Mouse (Mus musculus) brown adipose tissue, adult 24 weeks (tissue): Measurements from ENCODE around the gene Srgap2. TPM values are rescaled to one million over a fixed set of nuclear protein-coding genes. Genes with fewer than 3 reads are reported as not detected.
A peak's percentile ranks its signal among the peaks of the same experiment; 100 is the strongest.
"Not testable (repeated sequence)": the region's sequence is repeated elsewhere in the genome, so short reads cannot be mapped to it uniquely, and the experiment has no call there.

Experiments used
- H3K27ac ChIP-seq: fragments of 200-500 bp; replicated peaks from 2 replicates; pipeline ENCODE4 v1.5.1; 2012; ENCODE audit warnings: low read depth, mild to moderate bottlenecking, low read length
- H3K4me1 ChIP-seq: fragments of 200-500 bp; 2 replicates; pipeline ENCODE4 v1.6.1; 2012; ENCODE audit warnings: low read length, mixed read lengths; ENCODE audit not compliant: control insufficient read depth, insufficient read depth, insufficient read length
- H3K4me3 ChIP-seq: fragments of 200-500 bp; 2 replicates; pipeline ENCODE4 v1.5.1; 2012; ENCODE audit warnings: low read depth, mild to moderate bottlenecking, low read length, moderate library complexity; ENCODE audit not compliant: insufficient read depth
- polyA plus RNA-seq: library from polyadenylated mRNA; stranded (reverse); fragments of >200 nt; gene quantifications from 2 replicates; pipeline ENCODE4 v1.2.4, GENCODE M21; 2012; ENCODE audit not compliant: missing spikeins, insufficient read depth, insufficient read length

Gene Srgap2
- polyA plus RNA-seq, 1 experiment = 7.8 TPM

DNA sequence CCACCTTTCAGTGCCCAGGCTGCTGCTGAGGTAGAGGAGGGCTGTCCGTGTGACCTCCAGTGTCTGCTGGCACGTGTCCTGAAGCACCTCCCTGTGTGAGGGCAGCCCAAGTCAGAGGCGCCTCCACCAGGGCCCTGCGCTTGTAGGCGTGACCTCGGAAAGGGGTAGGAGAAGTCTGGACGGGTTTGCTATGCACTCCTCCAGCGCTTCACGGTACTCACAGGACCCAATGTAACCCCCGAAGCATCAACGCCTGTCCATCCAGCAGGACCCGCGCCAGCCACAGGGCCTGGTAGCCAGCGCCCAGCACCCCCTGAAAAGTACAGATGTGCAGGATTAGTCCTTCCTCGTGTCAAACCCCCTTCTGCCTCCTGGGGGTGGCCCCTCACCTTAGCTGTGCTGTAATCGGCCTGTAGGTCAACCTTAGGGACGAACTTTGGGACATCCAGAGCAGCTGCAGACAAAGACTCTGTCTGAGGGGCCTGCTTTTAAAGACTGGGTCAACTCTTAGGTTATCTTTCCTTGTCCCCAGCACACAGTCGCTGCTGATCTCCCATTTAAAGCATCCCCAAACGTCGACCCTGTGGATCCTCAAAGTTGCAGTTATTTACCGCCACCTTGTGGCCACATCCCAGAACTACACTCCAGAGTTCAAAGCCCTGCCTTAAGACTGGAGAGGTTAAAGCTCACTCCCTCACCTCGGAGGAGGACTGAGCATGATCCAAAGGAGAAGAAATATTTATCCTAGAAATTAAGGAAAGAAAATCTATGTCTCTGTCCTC is 257.2 kb downstream of the Srgap2 start:
- H3K27ac ChIP-seq = no peak overlapping the region
- no peak overlapping the region for H3K4me3 ChIP-seq
- H3K4me1 ChIP-seq = no peaks in the 10 kb centered on the region

DNA sequence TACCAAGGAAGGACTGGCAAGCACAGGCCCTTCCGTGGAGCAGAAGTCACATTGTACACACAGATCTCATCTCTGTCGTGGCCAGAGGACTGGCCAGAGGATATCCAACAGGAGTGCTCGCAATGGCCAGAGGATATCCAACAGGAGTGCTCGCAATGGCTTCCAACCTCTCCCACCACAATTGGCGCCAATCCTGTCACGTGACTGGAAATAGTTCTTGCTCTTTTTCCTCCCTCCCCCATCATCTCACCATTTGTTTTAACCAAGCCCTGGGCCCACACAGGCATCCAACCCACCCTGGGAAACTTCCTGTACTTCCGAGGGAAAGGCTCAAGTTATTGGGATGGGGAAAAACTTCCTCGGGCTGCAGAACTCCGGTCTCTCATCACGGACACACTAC is 258.4 kb downstream of the Srgap2 start:
- Histone ChIP-seq H3K4me3 (no peak overlapping the region), H3K27ac (no peak overlapping the region), H3K4me1 (no peaks in the 10 kb centered on the region)

GRCm38 (mm10) chr1:131263905-131264304 is 263.2 kb downstream of the Srgap2 start:
- Histone ChIP-seq H3K27ac (no peak overlapping the region), H3K4me1 (no peaks in the 10 kb centered on the region), H3K4me3 (no peak overlapping the region)

DNA sequence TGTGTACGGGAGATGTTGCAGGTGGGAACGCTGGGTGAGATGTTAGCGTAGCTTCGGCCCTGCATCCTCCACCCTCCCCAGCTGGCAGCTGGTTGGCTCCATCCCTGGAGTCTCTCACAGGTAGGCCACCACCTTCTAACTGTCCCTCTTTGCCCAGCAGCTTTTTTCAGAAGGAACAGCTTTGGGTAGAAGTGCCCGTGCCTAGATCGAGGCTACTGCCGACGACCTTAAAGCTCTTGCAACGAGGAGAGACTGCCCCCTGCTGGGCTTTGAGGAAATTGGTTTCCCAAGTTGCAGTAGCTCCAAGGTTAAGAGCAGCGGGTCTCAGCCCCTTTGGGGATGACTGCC is 266.9 kb downstream of the Srgap2 start:
- Histone ChIP-seq H3K4me1 (no peaks in the 10 kb centered on the region), H3K4me3 (no peak overlapping the region), H3K27ac (no peak overlapping the region)

DNA sequence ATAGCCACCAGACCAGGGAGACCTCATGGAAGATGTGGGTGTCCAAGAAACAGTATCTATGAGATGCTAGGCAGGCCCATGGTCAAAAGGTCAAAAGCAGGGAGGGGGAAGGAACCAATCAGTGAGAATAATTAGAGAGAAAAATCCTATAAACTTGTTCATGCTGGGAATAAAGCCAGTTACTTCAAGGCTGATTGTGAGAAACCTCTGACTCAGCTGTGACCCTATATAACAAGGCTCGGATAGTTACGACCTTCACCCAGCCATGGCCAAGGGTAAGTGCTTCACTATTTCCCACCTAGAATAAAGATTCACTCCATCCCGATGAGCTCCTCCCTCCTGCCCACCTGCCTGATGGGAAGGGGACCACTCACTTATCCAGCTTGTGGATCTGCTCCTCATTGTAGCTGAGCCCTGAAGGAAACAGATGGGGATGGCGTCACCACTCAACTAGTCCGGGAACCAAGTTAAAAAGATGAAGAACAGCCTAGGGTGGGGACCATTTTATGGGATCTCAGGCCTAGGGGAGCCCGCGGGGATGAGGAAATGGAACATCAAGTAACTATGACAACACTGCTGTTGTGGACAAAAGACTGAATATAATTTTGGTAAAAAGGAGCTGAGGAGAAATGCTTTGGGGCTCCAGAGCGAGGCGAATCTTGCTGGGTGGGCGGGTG is 267.4 kb downstream of the Srgap2 start:
- H3K27ac ChIP-seq = no peak overlapping the region
- H3K4me3 ChIP-seq = no peak overlapping the region
- no peaks in the 10 kb centered on the region for H3K4me1 ChIP-seq

DNA sequence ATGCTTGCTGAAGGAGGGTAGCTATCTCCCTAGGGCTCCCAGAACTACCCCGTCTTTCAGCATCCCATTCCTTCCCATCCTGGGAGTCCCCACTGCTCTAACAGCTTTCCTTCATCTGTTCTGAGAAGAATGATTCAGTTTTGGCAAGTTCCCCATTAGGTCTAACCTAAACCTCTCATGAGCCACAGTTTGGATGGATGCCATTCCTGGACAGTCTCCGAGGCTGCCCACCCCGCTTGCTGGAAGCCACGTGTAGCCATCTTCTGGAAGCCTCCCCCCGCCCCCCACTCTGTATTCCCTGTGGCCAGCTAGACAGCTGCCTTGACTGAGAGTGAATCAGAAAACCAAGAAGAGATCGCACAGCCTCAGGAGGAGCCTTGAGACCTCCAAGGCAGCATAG is 269.9 kb downstream of the Srgap2 start:
- Histone ChIP-seq H3K27ac (no peak overlapping the region), H3K4me3 (no peak overlapping the region), H3K4me1 (no peaks in the 10 kb centered on the region)

DNA sequence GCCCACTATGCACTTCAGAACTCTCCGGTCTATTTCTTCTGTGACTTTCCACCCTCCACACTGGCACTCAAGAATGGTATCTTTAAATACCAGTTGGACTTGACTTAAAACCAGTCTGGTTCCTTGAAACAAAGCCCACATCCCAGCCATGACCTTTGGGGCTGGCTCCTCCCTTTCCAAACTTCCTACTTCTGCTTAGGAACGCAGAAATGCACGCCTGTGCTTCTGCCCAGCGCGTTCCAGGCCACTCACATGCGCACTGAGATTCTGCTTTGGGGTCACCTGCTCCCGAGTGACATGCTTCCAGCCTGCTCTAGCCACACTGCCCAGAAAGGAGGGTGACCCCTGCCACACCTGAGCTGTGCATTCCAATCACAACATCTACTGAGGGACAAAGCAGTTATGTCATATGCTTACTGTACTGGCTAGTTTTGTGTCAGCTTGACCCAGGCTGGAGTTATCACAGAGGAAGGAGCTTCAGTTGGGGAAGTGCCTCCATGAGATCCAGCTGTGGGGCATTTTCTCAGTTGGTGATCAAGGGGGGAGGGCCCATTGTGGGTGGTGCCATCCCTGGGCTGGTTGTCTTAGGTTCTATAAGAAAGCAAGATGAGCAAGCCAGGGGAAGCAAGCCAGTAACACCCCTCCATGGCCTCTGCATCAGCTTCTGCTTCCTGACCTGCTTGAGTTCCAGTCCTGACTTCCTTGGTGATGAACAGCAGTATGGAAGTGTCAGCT is 274.5 kb downstream of the Srgap2 start:
- H3K4me3 ChIP-seq, H3K4me1 ChIP-seq, H3K27ac ChIP-seq: not testable (repeated sequence)

DNA sequence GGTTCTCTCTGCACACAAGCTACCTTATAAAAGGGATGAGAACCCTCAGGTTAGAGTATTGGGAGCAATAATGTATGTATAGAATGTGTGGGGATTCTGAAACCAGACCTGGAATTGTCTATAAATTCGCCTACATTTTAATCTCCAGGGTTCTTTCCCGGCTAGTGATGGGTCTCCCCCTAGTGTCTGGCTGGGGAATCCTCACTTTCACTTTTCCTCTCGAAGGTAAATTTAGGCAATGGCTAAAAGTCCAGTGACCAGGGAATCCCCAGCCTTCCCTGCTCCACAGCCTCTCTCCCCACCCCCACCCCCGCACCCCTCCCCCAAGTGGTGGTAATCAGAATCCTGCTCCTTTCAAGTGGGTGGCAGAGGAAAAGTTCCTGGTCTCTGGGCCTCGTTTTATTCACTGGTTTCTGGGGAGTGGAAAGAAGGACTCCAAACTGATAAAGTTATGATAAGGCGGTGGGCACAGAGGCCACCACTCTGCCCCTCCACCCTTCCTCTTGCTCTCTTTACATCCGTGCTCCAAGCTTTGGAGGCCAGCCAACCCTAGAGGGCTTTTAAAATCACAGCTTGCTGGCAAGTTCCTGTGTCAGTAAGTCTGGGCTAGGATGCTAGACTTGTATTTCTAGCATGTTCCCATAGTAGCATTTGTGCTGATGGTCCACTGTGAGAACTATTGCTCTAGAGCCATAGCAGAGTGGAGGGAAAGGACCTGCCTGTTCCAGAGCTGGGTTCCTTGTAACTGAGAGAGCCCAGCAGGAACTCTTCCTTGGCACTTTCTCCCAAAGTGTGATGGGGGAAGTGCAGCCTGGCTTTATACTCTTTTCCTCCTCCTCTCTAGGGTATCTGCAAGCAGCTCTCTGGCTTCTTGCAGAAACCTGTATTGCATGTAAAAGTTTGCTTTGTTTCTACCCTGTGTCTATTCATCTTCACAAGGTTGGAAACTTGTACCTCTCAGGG is 280.4 kb downstream of the Srgap2 start:
- 0 out of 2 replicates have a peak, but pooled peaks cover 2% of the 10 kb centered on the region for H3K4me1 ChIP-seq
- H3K4me3 ChIP-seq = no peak overlapping the region
- H3K27ac ChIP-seq = no peak overlapping the region

- Histone ChIP-seq H3K4me3 (peak overlapping the region; percentile 69), H3K4me1 (0 out of 2 replicates have a peak, but pooled peaks cover 2% of the 10 kb centered on the region), H3K27ac (no peak overlapping the region)
Measured at GRCm38 (mm10) chr1:131245926-131246325, 281.2 kb downstream of the Srgap2 start.

DNA sequence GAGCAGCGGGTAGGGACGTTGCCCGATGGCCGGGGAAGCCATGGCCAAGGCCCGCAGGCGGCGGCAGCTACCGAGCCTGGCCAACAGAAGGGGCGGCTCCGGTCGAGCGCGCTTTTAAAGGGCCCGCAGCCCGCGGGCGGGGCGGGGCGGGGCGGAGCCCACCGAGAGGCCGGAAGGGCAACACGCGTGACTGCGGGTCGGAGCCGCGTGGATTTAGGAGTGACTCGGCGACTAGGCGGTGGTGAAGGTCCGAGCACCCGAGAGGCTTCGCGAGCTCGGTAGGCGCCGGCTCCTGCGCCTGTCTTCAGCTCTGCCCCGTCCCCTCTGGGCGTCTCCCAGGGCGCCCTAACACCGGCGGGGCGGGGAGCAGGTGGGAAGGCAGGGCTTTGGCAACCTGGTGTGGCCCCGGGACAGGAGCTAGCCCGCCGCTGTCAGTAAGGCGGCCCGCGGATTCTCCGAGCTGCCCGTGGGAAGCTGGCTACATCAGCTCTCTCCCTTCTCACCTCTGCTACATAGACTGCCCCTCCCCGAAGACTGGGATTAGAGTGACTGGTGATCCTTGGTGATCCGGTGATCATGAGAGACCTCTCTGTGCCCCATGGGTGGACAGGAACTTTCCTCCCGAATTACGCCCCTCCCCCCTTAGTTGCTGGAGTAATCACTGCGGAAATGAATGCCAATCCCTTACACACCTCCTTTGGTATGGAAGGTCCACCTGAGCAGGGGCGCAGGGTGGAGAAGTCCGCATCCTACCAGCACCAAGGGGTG is 281.9 kb downstream of the Srgap2 start, which contains the start of gene Rassf5:
Gene Rassf5 (minus strand): TSS at position 170 of the 768 bp plus-strand sequence.
- Histone ChIP-seq H3K4me1 (0 out of 2 replicates have a peak, but pooled peaks cover 2% of the 10 kb centered on the region), H3K27ac (no peak within 1 kb of the TSS), H3K4me3 (peak within 1 kb of the TSS; percentile 69)

DNA sequence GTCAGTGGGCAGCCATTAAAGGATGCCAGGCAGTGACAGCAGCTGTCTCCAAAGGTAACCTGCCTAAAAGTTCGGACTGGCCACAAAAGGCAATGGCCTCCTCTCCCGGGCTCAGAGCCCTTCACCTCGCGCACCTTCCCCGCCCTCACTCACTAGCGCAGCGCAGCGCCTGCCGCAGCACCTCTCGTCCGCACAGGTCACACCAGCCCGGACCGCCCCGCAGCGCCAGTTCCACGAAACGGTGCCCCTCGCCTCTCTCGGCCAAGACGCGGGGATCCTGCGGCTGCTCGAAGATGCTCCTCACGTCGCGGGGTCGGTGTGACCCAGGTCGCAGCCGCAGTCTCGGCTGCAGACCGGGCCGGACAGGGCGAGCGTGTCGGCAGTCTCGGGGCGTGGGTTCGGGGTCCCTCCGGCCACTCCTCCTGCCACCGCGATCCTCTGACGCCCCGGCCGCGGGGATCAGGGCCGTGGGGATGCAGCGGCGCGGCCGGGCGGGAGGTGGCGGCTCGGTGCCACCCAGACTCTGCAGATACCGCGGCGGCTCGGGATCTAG is 282.5 kb downstream of the Srgap2 start:
- peak overlapping the region; percentile 69 for H3K4me3 ChIP-seq
- no peak overlapping the region for H3K27ac ChIP-seq

GRCm38 (mm10) chr1:131242956-131243355 is 284.2 kb downstream of the Srgap2 start:
- Histone ChIP-seq H3K27ac (no peak overlapping the region), H3K4me1 (0 out of 2 replicates have a peak, but pooled peaks cover 2% of the 10 kb centered on the region), H3K4me3 (no peak overlapping the region)

More for the DNA sequence above, 282.5 kb downstream of the Srgap2 start:
- H3K4me1 ChIP-seq = 0 out of 2 replicates have a peak, but pooled peaks cover 2% of the 10 kb centered on the region

DNA sequence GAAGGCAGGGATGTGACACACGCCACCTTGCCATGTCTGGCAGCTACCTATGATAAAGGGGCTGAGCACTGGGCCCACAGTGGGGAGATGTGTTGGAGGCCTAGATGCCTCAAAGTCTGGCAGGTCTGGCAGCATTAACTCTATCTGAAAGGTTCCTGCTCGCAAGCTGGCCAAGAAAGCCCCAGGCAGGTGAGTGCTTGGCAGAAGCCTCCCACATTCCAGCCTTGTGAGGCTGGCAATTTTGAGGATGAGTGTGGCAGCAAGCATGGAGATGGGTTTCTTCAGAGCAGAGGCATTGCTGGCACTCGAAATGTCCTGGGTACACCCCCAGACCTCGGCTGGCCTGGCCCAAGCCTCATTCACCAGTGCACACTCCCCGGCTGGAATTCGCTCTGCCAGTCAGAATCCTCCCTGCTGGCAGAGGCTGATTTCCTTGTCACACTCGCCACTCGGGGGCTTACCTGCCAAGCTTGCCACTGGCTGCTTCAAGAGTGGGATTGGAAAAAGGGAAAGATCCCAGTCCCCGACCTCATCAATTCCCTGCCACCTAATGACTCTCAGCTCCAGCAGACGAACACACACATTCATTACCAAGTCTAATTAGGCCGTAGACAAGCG is 287.5 kb downstream of the Srgap2 start:
- no peak overlapping the region for H3K27ac ChIP-seq

More for the DNA sequence above, 287.5 kb downstream of the Srgap2 start:
- no peaks in the 10 kb centered on the region for H3K4me1 ChIP-seq
- H3K4me3 ChIP-seq = no peak overlapping the region
